Mouse (Mus musculus) forebrain, embryonic 13.5 days (tissue): ENCODE data around the gene Pnlip. TPM values are rescaled to one million over a fixed set of nuclear protein-coding genes. Genes with fewer than 3 reads are reported as not detected.

Experiments
- ATAC-seq: fragments of 200-750 bp; cut with Nextera tagmentation; 2 replicates; pipeline ENCODE4 v1.8.0; 2017
- H3K27ac ChIP-seq: fragments of 300-500 bp; sonication (generic); 2 replicates; pipeline ENCODE4 v1.5.1; 2015; ENCODE audit warnings: inconsistent platforms, mild to moderate bottlenecking, moderate library complexity
- H3K27me3 ChIP-seq: fragments of 300-500 bp; sonication (generic); 2 replicates; pipeline ENCODE4 v1.6.1; 2015; ENCODE audit warnings: mild to moderate bottlenecking, inconsistent platforms
- H3K36me3 ChIP-seq: fragments of 300-500 bp; sonication (generic); 2 replicates; pipeline ENCODE4 v1.6.1; 2015; ENCODE audit warnings: mild to moderate bottlenecking, inconsistent platforms; ENCODE audit not compliant: poor library complexity, severe bottlenecking
- H3K4me1 ChIP-seq: fragments of 300-500 bp; sonication (generic); 2 replicates; pipeline ENCODE4 v1.6.1; 2015; ENCODE audit warnings: inconsistent platforms
- H3K4me2 ChIP-seq: fragments of 300-500 bp; sonication (generic); 2 replicates; pipeline ENCODE4 v1.6.1; 2015; ENCODE audit warnings: inconsistent platforms, mild to moderate bottlenecking, moderate library complexity
- H3K4me3 ChIP-seq: fragments of 300-500 bp; sonication (generic); 2 replicates; pipeline ENCODE4 v1.5.1; 2015; ENCODE audit warnings: mild to moderate bottlenecking, inconsistent platforms
- H3K9ac ChIP-seq: fragments of 300-500 bp; sonication (generic); 2 replicates; pipeline ENCODE4 v1.6.1; 2015; ENCODE audit warnings: mild to moderate bottlenecking, inconsistent platforms
- H3K9me3 ChIP-seq: fragments of 300-500 bp; sonication (generic); replicated peaks from 2 replicates; pipeline ENCODE4 v1.6.1; 2016; ENCODE audit warnings: inconsistent platforms
- WGBS: fragments of 180-500 bp; shearing (Covaris S2); methylation state at CpG from one replicate; pipeline ENCODE4 v1.1.7; 2015; 5-methylcytosine and 5-hydroxymethylcytosine counted together
- polyA plus RNA-seq: library from polyadenylated mRNA; unstranded; fragments of >200 nt; fragmentation: Nextera tagmentation; extraction: Ambion mirVana; gene quantifications from 2 replicates; pipeline ENCODE4 v1.2.1, GENCODE M21; 2015

The Pnlip gene
- polyA plus RNA-seq: 0.11 TPM in 1 of 2 replicates, not detected in the other

- Histone ChIP-seq H3K27me3 (no peaks in the 10 kb centered on the region), H3K4me3 (no peak within 1 kb of the TSS), H3K4me2 (no peak within 1 kb of the TSS), H3K9me3 (no peaks in the 10 kb centered on the region), H3K4me1 (no peaks in the 10 kb centered on the region), H3K36me3 (no peaks in the 10 kb centered on the region), H3K9ac (no peak within 1 kb of the TSS), H3K27ac (no peak within 1 kb of the TSS)
- 86% methylated on average over 5 of the region's 5 CpGs for WGBS
- no peak for ATAC-seq
Observed at GRCm38 (mm10) chr19:58652198-58652597, at the start of gene Pnlip. TSS of gene Pnlip (plus strand) at chr19:58652498.

GRCm38 (mm10) chr19:58609716-58610115 lies 42.6 kb upstream of the Pnlip start:
- Histone ChIP-seq H3K9me3 (no peaks in the 10 kb centered on the region), H3K9ac (no peak overlapping the region), H3K4me1 (no peaks in the 10 kb centered on the region), H3K27me3 (no peaks in the 10 kb centered on the region), H3K27ac (no peak overlapping the region), H3K4me3 (no peak overlapping the region), H3K4me2 (no peak overlapping the region), H3K36me3 (no peaks in the 10 kb centered on the region)
- WGBS: 92% methylated on average over 1 of the region's 1 CpGs
- ATAC-seq: no peak

- Histone ChIP-seq H3K27ac (no peak overlapping the region), H3K9ac (no peak overlapping the region), H3K4me1 (no peaks in the 10 kb centered on the region), H3K36me3 (no peaks in the 10 kb centered on the region), H3K9me3 (no peaks in the 10 kb centered on the region), H3K27me3 (no peaks in the 10 kb centered on the region), H3K4me3 (no peak overlapping the region), H3K4me2 (no peak overlapping the region)
- no peak for ATAC-seq
- 93% methylated on average over 3 of the region's 3 CpGs for WGBS
Observed at GRCm38 (mm10) chr19:58612745-58613144, 39.6 kb upstream of the Pnlip start.

GRCm38 (mm10) chr19:58616606-58617005 lies 35.7 kb upstream of the Pnlip start:
- H3K4me2 ChIP-seq: no peak overlapping the region
- no peaks in the 10 kb centered on the region for H3K4me1 ChIP-seq
- no peaks in the 10 kb centered on the region for H3K9me3 ChIP-seq
- H3K9ac ChIP-seq: no peak overlapping the region
- 91% methylated on average over 7 of the region's 7 CpGs for WGBS
- no peak overlapping the region for H3K27ac ChIP-seq
- ATAC-seq: no peak
- no peaks in the 10 kb centered on the region for H3K36me3 ChIP-seq
- no peak overlapping the region for H3K4me3 ChIP-seq
- H3K27me3 ChIP-seq: no peaks in the 10 kb centered on the region

GRCm38 (mm10) chr19:58620661-58621060 lies 31.6 kb upstream of the Pnlip start:
- ATAC-seq: no peak
- Histone ChIP-seq H3K27ac (no peak overlapping the region), H3K4me2 (no peak overlapping the region), H3K4me1 (no peaks in the 10 kb centered on the region), H3K9ac (no peak overlapping the region), H3K27me3 (no peaks in the 10 kb centered on the region), H3K9me3 (no peaks in the 10 kb centered on the region), H3K4me3 (no peak overlapping the region), H3K36me3 (no peaks in the 10 kb centered on the region)
- 90% methylated on average over 3 of the region's 3 CpGs for WGBS

- WGBS: 86% methylated on average over 1 of the region's 1 CpGs
Observed at GRCm38 (mm10) chr19:58621646-58622045, 30.7 kb upstream of the Pnlip start.

GRCm38 (mm10) chr19:58624799-58625198 lies 27.5 kb upstream of the Pnlip start:
- H3K9ac ChIP-seq: no peak overlapping the region
- no peak for ATAC-seq
- WGBS: 88% methylated on average over 4 of the region's 4 CpGs

More at GRCm38 (mm10) chr19:58621646-58622045, 30.7 kb upstream of the Pnlip start:
- no peak for ATAC-seq
- no peak overlapping the region for H3K4me3 ChIP-seq
- no peak overlapping the region for H3K4me2 ChIP-seq
- no peaks in the 10 kb centered on the region for H3K36me3 ChIP-seq
- no peak overlapping the region for H3K27ac ChIP-seq
- no peaks in the 10 kb centered on the region for H3K27me3 ChIP-seq
- no peaks in the 10 kb centered on the region for H3K9me3 ChIP-seq
- no peaks in the 10 kb centered on the region for H3K4me1 ChIP-seq
- H3K9ac ChIP-seq: no peak overlapping the region

GRCm38 (mm10) chr19:58625254-58625947 lies 26.9 kb upstream of the Pnlip start:
- no peaks in the 10 kb centered on the region for H3K36me3 ChIP-seq
- H3K27ac ChIP-seq: no peak overlapping the region
- no peak overlapping the region for H3K9ac ChIP-seq
- WGBS: 93% methylated on average over 9 of the region's 9 CpGs
- no peaks in the 10 kb centered on the region for H3K9me3 ChIP-seq
- ATAC-seq: no peak
- 0 out of 2 replicates have a peak, but pooled peaks cover 2% of the 10 kb centered on the region for H3K27me3 ChIP-seq
- H3K4me1 ChIP-seq: no peaks in the 10 kb centered on the region
- no peak overlapping the region for H3K4me2 ChIP-seq
- no peak overlapping the region for H3K4me3 ChIP-seq

More at GRCm38 (mm10) chr19:58624799-58625198, 27.5 kb upstream of the Pnlip start:
- Histone ChIP-seq H3K27me3 (0 out of 2 replicates have a peak, but pooled peaks cover 2% of the 10 kb centered on the region), H3K27ac (no peak overlapping the region), H3K4me1 (no peaks in the 10 kb centered on the region), H3K36me3 (no peaks in the 10 kb centered on the region), H3K4me2 (no peak overlapping the region), H3K9me3 (no peaks in the 10 kb centered on the region), H3K4me3 (no peak overlapping the region)

- no peak for ATAC-seq
- Histone ChIP-seq H3K36me3 (no peaks in the 10 kb centered on the region), H3K4me3 (no peak overlapping the region), H3K27ac (no peak overlapping the region), H3K27me3 (0 out of 2 replicates have a peak, but pooled peaks cover 2% of the 10 kb centered on the region), H3K4me2 (peak overlapping the region; percentile 25; the same call in 1 of the 2 replicates), H3K9me3 (no peaks in the 10 kb centered on the region), H3K9ac (no peak overlapping the region), H3K4me1 (no peaks in the 10 kb centered on the region)
- 38% methylated on average over 22 of the region's 22 CpGs for WGBS
Observed at GRCm38 (mm10) chr19:58627406-58628337, 24.6 kb upstream of the Pnlip start.

GRCm38 (mm10) chr19:58629351-58629773 lies 22.9 kb upstream of the Pnlip start:
- Histone ChIP-seq H3K27ac (no peak overlapping the region), H3K9ac (no peak overlapping the region), H3K36me3 (no peaks in the 10 kb centered on the region), H3K9me3 (no peaks in the 10 kb centered on the region), H3K4me2 (no peak overlapping the region), H3K27me3 (0 out of 2 replicates have a peak, but pooled peaks cover 2% of the 10 kb centered on the region), H3K4me1 (no peaks in the 10 kb centered on the region), H3K4me3 (no peak overlapping the region)
- no peak for ATAC-seq
- WGBS: 88% methylated on average over 3 of the region's 3 CpGs

GRCm38 (mm10) chr19:58650036-58650435 lies 2.3 kb upstream of the Pnlip start:
- Histone ChIP-seq H3K9ac (no peak overlapping the region), H3K4me2 (no peak overlapping the region), H3K4me1 (no peaks in the 10 kb centered on the region), H3K27me3 (no peaks in the 10 kb centered on the region), H3K9me3 (no peaks in the 10 kb centered on the region), H3K36me3 (no peaks in the 10 kb centered on the region), H3K27ac (no peak overlapping the region), H3K4me3 (no peak overlapping the region)
- no peak for ATAC-seq
- 74% methylated on average over 5 of the region's 5 CpGs for WGBS

GRCm38 (mm10) chr19:58662098-58662497 lies 9.8 kb downstream of the Pnlip start:
- Histone ChIP-seq H3K9ac (no peak overlapping the region), H3K9me3 (no peaks in the 10 kb centered on the region), H3K36me3 (no peaks in the 10 kb centered on the region), H3K4me3 (no peak overlapping the region), H3K4me1 (no peaks in the 10 kb centered on the region), H3K27me3 (no peaks in the 10 kb centered on the region), H3K4me2 (no peak overlapping the region), H3K27ac (no peak overlapping the region)
- 64% methylated on average over 4 of the region's 4 CpGs for WGBS
- ATAC-seq: no peak
